Mouse (Mus musculus) erythroid progenitor cell, adult 5-6 weeks (primary cell): ENCODE data around the gene Zc3h12b. TPM values are rescaled to one million over a fixed set of nuclear protein-coding genes. Genes with fewer than 3 reads are reported as not detected.

Experiments
- ATAC-seq: replicated peaks from 2 replicates; pipeline ENCODE4 v1.8.0; 2016; ENCODE audit warnings: moderate number of reproducible peaks, mild to moderate bottlenecking, moderate TSS enrichment, inconsistent platforms; ENCODE audit not compliant: poor library complexity, low FRiP score, severe bottlenecking
- total RNA-seq, 2 experiments: library from RNA; stranded (forward) in 1 of 2; stranded (reverse) in 1 of 2; fragments of 150-400 nt in 1 of 2; fragments of 186-747, 209-891 nt in 1 of 2; gene quantifications; 2 replicates each; pipeline versions ENCODE4 v1.2.3 to v1.2.4; 2015 to 2017; ENCODE audit warnings: low replicate concordance in 2 of 2

Gene Zc3h12b
- total RNA-seq, 2 experiments from 2014 or later = 0.42 TPM; not detected in 1

DNA sequence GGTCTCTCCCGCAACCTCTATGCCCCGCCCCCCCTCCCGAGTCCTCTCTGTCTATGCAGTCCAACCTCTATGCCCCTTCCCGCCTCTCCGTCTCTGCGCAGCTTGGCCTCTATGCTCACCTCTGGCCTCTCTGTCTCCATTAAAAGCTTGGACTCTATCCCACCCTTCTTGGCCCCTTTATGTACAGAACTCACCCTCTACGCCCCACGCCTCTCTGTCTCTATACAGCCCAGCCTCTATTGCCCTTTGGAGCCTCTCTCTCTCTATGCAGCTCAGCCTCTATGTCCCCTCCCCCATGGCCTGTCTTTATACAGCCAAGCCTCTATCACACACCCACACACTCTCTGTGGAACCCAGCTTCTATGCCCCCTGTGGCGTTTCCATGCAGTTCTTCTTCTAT is 258.5 kb downstream of the Zc3h12b start:
- ATAC-seq = no peak

Other genes starting within 250 kb of the Zc3h12b start
- not detected in 2 replicates for gene Asb12, start 153.7 kb upstream of the Zc3h12b start, total RNA-seq (2015; ENCODE audit: low replicate concordance)
- gene Asb12, start 153.7 kb upstream of the Zc3h12b start, total RNA-seq (2017; ENCODE audit: low replicate concordance) = not detected in 2 replicates
- gene Pfn5, start 153.6 kb upstream of the Zc3h12b start, total RNA-seq (2015; ENCODE audit: low replicate concordance) = not detected in 2 replicates
- not detected in 2 replicates for gene Pfn5, start 153.6 kb upstream of the Zc3h12b start, total RNA-seq (2017; ENCODE audit: low replicate concordance)
- not detected in 2 replicates for gene Zc4h2, start 53.2 kb upstream of the Zc3h12b start, total RNA-seq (2015; ENCODE audit: low replicate concordance)
- not detected in 2 replicates for gene Zc4h2, start 53.2 kb upstream of the Zc3h12b start, total RNA-seq (2017; ENCODE audit: low replicate concordance)
- 3.6 and 6.3 TPM in 2 replicates for gene Las1l, start 245.3 kb downstream of the Zc3h12b start, total RNA-seq (2015; ENCODE audit: low replicate concordance)
- 2.7 and 3.0 TPM in 2 replicates for gene Las1l, start 245.3 kb downstream of the Zc3h12b start, total RNA-seq (2017; ENCODE audit: low replicate concordance)